ENCODE assay signal across 26 mouse cellular contexts in the genomic region with DNA sequence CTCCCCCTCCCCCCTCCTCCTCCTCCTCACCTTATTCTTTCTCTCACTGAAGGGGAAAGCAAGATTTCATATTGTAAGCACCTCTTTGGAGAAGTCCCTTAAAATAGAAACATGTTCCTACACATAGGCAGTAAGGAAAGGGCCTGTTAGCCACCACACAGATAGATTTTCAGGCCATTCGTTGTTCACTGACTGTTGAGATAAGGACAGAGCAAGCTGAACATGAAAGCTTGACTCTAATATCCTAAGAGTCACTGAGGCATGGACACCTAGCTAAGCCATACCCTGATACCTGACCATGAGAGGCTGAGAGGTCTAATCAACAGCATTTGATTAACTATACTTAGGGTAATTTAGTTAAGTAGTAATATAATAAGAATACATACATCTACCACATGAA.
DNase-seq lines count a peak whose midpoint lies in the region; ATAC-seq and TF ChIP-seq lines count a peak whose summit lies in the region.
"Had no signal": no experiment of that assay in that cellular context is flagged by ENCODE, and none has a peak within 500 bp of the region (broad histone marks: within the 10 kb centered on the region; RNA-seq: fewer than 3 reads in every experiment).

No protein-coding gene starts in this region.

- H3K36me3 ChIP-seq in liver, embryonic 11.5 days (ENCODE audit: control insufficient read depth, insufficient read depth, low read length) = no peaks in the 10 kb centered on the region
- H3K36me3 ChIP-seq in MEL (ENCODE audit: control insufficient read depth in 1 of 2, insufficient read depth in 2 of 2, low read length in 2 of 2) = peaks cover 0 to 9% of the 10 kb centered on the region in 2 experiments; a peak in 2 of 4 replicates
- no peaks in the 10 kb centered on the region for H3K36me3 ChIP-seq in liver, embryonic 16.5 days (ENCODE audit: control insufficient read depth, insufficient read depth)
- H3K36me3 ChIP-seq: embryonic facial prominence, embryonic 13.5 days; embryonic facial prominence, embryonic 15.5 days; forebrain, embryonic 10.5 days; forebrain, embryonic 12.5 days; G1E had no signal

- no peaks in the 10 kb centered on the region for H3K79me2 ChIP-seq in MEL (ENCODE audit: control insufficient read depth, insufficient read depth, low read length, poor library complexity)

- no peak for TF ChIP-seq POLR2A in MEL (IDR thresholded peaks at IDR 0.05; ENCODE audit: control insufficient read depth in 1 of 2, insufficient read depth in 1 of 2, low read depth in 1 of 2, low read length in 2 of 2, poor library complexity in 1 of 2)

- no peaks in the 10 kb centered on the region for H3K4me1 ChIP-seq in liver, embryonic 11.5 days (replicated peaks; ENCODE audit: control insufficient read depth, insufficient read depth, low read length)
- H3K4me1 ChIP-seq in MEL (ENCODE audit: control insufficient read depth in 1 of 2, insufficient read depth in 2 of 2, low read length in 2 of 2) = peaks cover 0 to 9% of the 10 kb centered on the region in 2 experiments; a peak in 2 of 4 replicates
- no peaks in the 10 kb centered on the region for H3K4me1 ChIP-seq in liver, embryonic 16.5 days (ENCODE audit: control insufficient read depth, low read depth, low read length)
- H3K4me1 ChIP-seq: embryonic facial prominence, embryonic 13.5 days; embryonic facial prominence, embryonic 15.5 days; forebrain, embryonic 10.5 days; forebrain, embryonic 12.5 days had no signal

- no peak overlapping the region for H3K27ac ChIP-seq in liver, embryonic 11.5 days (ENCODE audit: low read depth, low read length)
- H3K27ac ChIP-seq in MEL (ENCODE audit: control insufficient read depth, low read depth, low read length) = no peak overlapping the region
- H3K27ac ChIP-seq in liver, embryonic 16.5 days (ENCODE audit: low read length) = no peak overlapping the region
- H3K27ac ChIP-seq: embryonic facial prominence, embryonic 13.5 days; embryonic facial prominence, embryonic 15.5 days; forebrain, embryonic 10.5 days; forebrain, embryonic 12.5 days had no signal

- TF ChIP-seq EP300 in MEL (IDR thresholded peaks at IDR 0.05; ENCODE audit: low read depth in 1 of 2, low read length in 2 of 2) = peak in 1 of 2 experiments; percentile 28; a peak in 1 of 4 replicates

- H3K4me3 ChIP-seq in liver, embryonic 11.5 days (ENCODE audit: low read depth, low read length) = no peak overlapping the region
- H3K4me3 ChIP-seq in MEL (ENCODE audit: control insufficient read depth in 1 of 2, insufficient read depth in 1 of 2, low read depth in 2 of 2, low read length in 2 of 2) = no peak overlapping the region
- no peak overlapping the region for H3K4me3 ChIP-seq in liver, embryonic 16.5 days (ENCODE audit: low read depth, low read length)
- H3K4me3 ChIP-seq: embryonic facial prominence, embryonic 13.5 days; embryonic facial prominence, embryonic 15.5 days; erythroblast, embryonic 14.5 days; forebrain, embryonic 10.5 days; forebrain, embryonic 12.5 days had no signal

- TF ChIP-seq CTCF in MEL (IDR thresholded peaks at IDR 0.05 in 2 of 3, conservative IDR thresholded peaks at IDR 0.05 in 1 of 3; ENCODE audit: control insufficient read depth in 1 of 3, insufficient read depth in 1 of 3, low read depth in 2 of 3, low read length in 3 of 3, poor library complexity in 1 of 3, severe bottlenecking in 1 of 3) = no peak

- DNase-seq in liver, embryonic 11.5 days (ENCODE audit: low spot score) = no peak
- no peak for DNase-seq in liver
- peak; percentile 27 for DNase-seq in MEL (ENCODE audit: low read depth, low spot score)
- DNase-seq: adrenal gland, adult 2 months; adrenal gland, postnatal 10 days; adrenal gland, postnatal 25 days; B cell, adult 2 months; cerebellum, adult 11 months; cerebellum, adult 18-20 months; cerebellum, adult 8-10 months; cerebellum, adult 9-11 months; cerebellum, postnatal 14 days; cerebellum, postnatal 36 days; embryo, embryonic 11 days had no signal

- no peak overlapping the region for H3K4me2 ChIP-seq in liver, embryonic 11.5 days
- H3K4me2 ChIP-seq in liver, embryonic 16.5 days (ENCODE audit: low read depth, low read length) = no peak overlapping the region
- H3K4me2 ChIP-seq: embryonic facial prominence, embryonic 13.5 days; embryonic facial prominence, embryonic 15.5 days; forebrain, embryonic 12.5 days had no signal

- H3K27me3 ChIP-seq in liver, embryonic 11.5 days (replicated peaks; ENCODE audit: control insufficient read depth, insufficient read depth, low read length) = no peaks in the 10 kb centered on the region
- no peaks in the 10 kb centered on the region for H3K27me3 ChIP-seq in MEL (ENCODE audit: control insufficient read depth in 1 of 2, insufficient read depth in 2 of 2, low read length in 2 of 2)
- H3K27me3 ChIP-seq in liver, embryonic 16.5 days (ENCODE audit: control insufficient read depth, insufficient read depth, low read depth, low read length) = no peaks in the 10 kb centered on the region
- H3K27me3 ChIP-seq: CH12.LX; embryonic facial prominence, embryonic 13.5 days; embryonic facial prominence, embryonic 15.5 days; forebrain, embryonic 12.5 days had no signal

- 50% methylated on average over 1 of the region's 1 CpGs for WGBS in liver, embryonic 11.5 days
- 12% methylated on average over 1 of the region's 1 CpGs for WGBS in liver, embryonic 16.5 days (ENCODE audit: insufficient replicate concordance)

- no peaks in the 10 kb centered on the region for H3K9me3 ChIP-seq in liver, embryonic 11.5 days (ENCODE audit: control insufficient read depth, low read length)
- no peaks in the 10 kb centered on the region for H3K9me3 ChIP-seq in MEL (replicated peaks; ENCODE audit: insufficient read depth, low read length)
- H3K9me3 ChIP-seq in liver, embryonic 16.5 days (replicated peaks; ENCODE audit: control insufficient read depth, low read length) = no peaks in the 10 kb centered on the region
- H3K9me3 ChIP-seq: embryonic facial prominence, embryonic 13.5 days; embryonic facial prominence, embryonic 15.5 days; forebrain, embryonic 10.5 days; forebrain, embryonic 12.5 days; G1E had no signal

- no peak for TF ChIP-seq RAD21 in MEL (IDR thresholded peaks at IDR 0.05; ENCODE audit: low read depth, low read length)

- no peak overlapping the region for H3K9ac ChIP-seq in liver, embryonic 11.5 days (ENCODE audit: low read depth, low read length)
- no peak overlapping the region for H3K9ac ChIP-seq in MEL (ENCODE audit: control insufficient read depth, low read depth, low read length, poor library complexity, severe bottlenecking)
- H3K9ac ChIP-seq in liver, embryonic 16.5 days (ENCODE audit: low read depth, low read length) = no peak overlapping the region
- H3K9ac ChIP-seq: embryonic facial prominence, embryonic 13.5 days; embryonic facial prominence, embryonic 15.5 days; forebrain, embryonic 12.5 days had no signal

- peak; percentile 60; the same call in 1 of the 2 replicates for ATAC-seq in liver, embryonic 11.5 days (replicated peaks; ENCODE audit: low FRiP score)
- ATAC-seq in liver, embryonic 16.5 days (ENCODE audit: low read depth) = 0 out of 2 replicates have a peak, but pooled peaks have one; percentile 24
- ATAC-seq in frontal cortex, adult (ENCODE audit: low TSS enrichment) = no peak
- ATAC-seq: CD4-positive, CD25-positive, alpha-beta regulatory T cell, adult 4 months; forebrain, embryonic 14.5 days; forebrain, embryonic 16.5 days had no signal

TF ChIP-seq in MEL, 35 proteins besides CTCF, POLR2A, EP300 and RAD21:
- peak; percentile 35; the same call in 1 of the 2 replicates for TF ChIP-seq GATA1 (IDR thresholded peaks at IDR 0.05; ENCODE audit: low read depth, low read length)
- no peak for TF ChIP-seq ZKSCAN1 (IDR thresholded peaks at IDR 0.05; ENCODE audit: low read depth, low read length)
